In genomic region chr7:83668724-83669123, GRCm38 (mm10) we compare ENCODE assay signal across 8 mouse cellular contexts. TPM values are rescaled to one million over a fixed set of nuclear protein-coding genes. Genes with fewer than 3 reads are reported as not detected.
DNase-seq lines count a peak whose midpoint lies in the region; ATAC-seq and TF ChIP-seq lines count a peak whose summit lies in the region.
"Had no signal": no experiment of that assay in that cellular context is flagged by ENCODE, and none has a peak within 500 bp of the region (broad histone marks: within the 10 kb centered on the region; RNA-seq: fewer than 3 reads in every experiment).

No protein-coding gene starts in this region.

- no peak overlapping the region for H3K27ac ChIP-seq in thymus, adult 2 months (ENCODE audit: control insufficient read depth, insufficient read depth, low read length)
- H3K27ac ChIP-seq in forebrain, embryonic 11.5 days (ENCODE audit: low read depth, low read length) = no peak overlapping the region
- H3K27ac ChIP-seq in lung, postnatal 0 days (ENCODE audit: low read length) = no peak overlapping the region
- H3K27ac ChIP-seq: neural tube, embryonic 12.5 days had no signal

- no peak overlapping the region for H3K9ac ChIP-seq in forebrain, embryonic 11.5 days (ENCODE audit: low read length)
- H3K9ac ChIP-seq in lung, postnatal 0 days (replicated peaks; ENCODE audit: low read depth) = no peak overlapping the region
- H3K9ac ChIP-seq: neural tube, embryonic 12.5 days had no signal

- TF ChIP-seq POLR2A in thymus, adult 2 months (IDR thresholded peaks at IDR 0.05; ENCODE audit: control insufficient read depth, extremely low read depth, insufficient read depth, low read length, poor library complexity) = no peak

- DNase-seq in thymus, adult 2 months = peak; percentile 56
- DNase-seq in thymus, postnatal 0 days (ENCODE audit: low spot score) = no peak
- peak; percentile 22 for DNase-seq in brain, embryonic 18.5 days (ENCODE audit: low read depth, low spot score)
- DNase-seq in forebrain, embryonic 11.5 days (ENCODE audit: low spot score) = peak; percentile 61
- DNase-seq in kidney, adult 8-10 months = peak; percentile 41 to 61
- DNase-seq in lung, postnatal 0 days (ENCODE audit: low spot score) = peak; percentile 76
- DNase-seq in retina, postnatal 7 days (ENCODE audit: low read depth, low spot score) = peak; percentile 16

- no peak for TF ChIP-seq CTCF in thymus, adult 2 months (IDR thresholded peaks at IDR 0.05; ENCODE audit: borderline replicate concordance, control insufficient read depth, extremely low read depth, insufficient read depth, low read length, poor library complexity)
- peak; percentile 83 for TF ChIP-seq CTCF in lung, postnatal 0 days (IDR thresholded peaks at IDR 0.05)

- no peak overlapping the region for H3K4me2 ChIP-seq in forebrain, embryonic 11.5 days (ENCODE audit: low read depth, low read length, severe bottlenecking)
- no peak overlapping the region for H3K4me2 ChIP-seq in lung, postnatal 0 days (replicated peaks; ENCODE audit: low read depth, low read length)
- H3K4me2 ChIP-seq: neural tube, embryonic 12.5 days had no signal

- H3K9me3 ChIP-seq in forebrain, embryonic 11.5 days (ENCODE audit: control insufficient read depth, low read length) = no peaks in the 10 kb centered on the region
- H3K9me3 ChIP-seq in lung, postnatal 0 days (ENCODE audit: low read length) = no peaks in the 10 kb centered on the region
- H3K9me3 ChIP-seq: neural tube, embryonic 12.5 days had no signal

- no peak overlapping the region for H3K4me3 ChIP-seq in thymus, adult 2 months (ENCODE audit: control insufficient read depth, insufficient read depth, low read length)
- H3K4me3 ChIP-seq in forebrain, embryonic 11.5 days (ENCODE audit: low read depth, low read length) = no peak overlapping the region
- no peak overlapping the region for H3K4me3 ChIP-seq in lung, postnatal 0 days (ENCODE audit: low read depth, low read length)
- H3K4me3 ChIP-seq: neural tube, embryonic 12.5 days had no signal

- no peak for TF ChIP-seq EP300 in lung, postnatal 0 days (IDR thresholded peaks at IDR 0.05)

- H3K4me1 ChIP-seq in thymus, adult 2 months (replicated peaks; ENCODE audit: control insufficient read depth, insufficient read depth, low read length) = peaks cover 4% of the 10 kb centered on the region; the same call in 1 of the 2 replicates
- H3K4me1 ChIP-seq in forebrain, embryonic 11.5 days (replicated peaks; ENCODE audit: control insufficient read depth, insufficient read depth, low read length) = no peaks in the 10 kb centered on the region
- no peaks in the 10 kb centered on the region for H3K4me1 ChIP-seq in lung, postnatal 0 days (ENCODE audit: insufficient read depth, low read depth, low read length)
- H3K4me1 ChIP-seq: neural tube, embryonic 12.5 days had no signal

- H3K36me3 ChIP-seq in thymus, adult 2 months (ENCODE audit: control insufficient read depth, insufficient read depth, low read length) = no peaks in the 10 kb centered on the region
- no peaks in the 10 kb centered on the region for H3K36me3 ChIP-seq in forebrain, embryonic 11.5 days (ENCODE audit: control insufficient read depth, insufficient read depth, low read length)
- H3K36me3 ChIP-seq in lung, postnatal 0 days (ENCODE audit: insufficient read depth, low read length) = no peaks in the 10 kb centered on the region
- H3K36me3 ChIP-seq: neural tube, embryonic 12.5 days had no signal

- no peak for ATAC-seq in forebrain, embryonic 11.5 days (replicated peaks; ENCODE audit: low FRiP score)
- ATAC-seq in lung, postnatal 0 days = no peak

- WGBS in thymus, adult 2 months = 68% methylated on average over 1 of the region's 1 CpGs
- 28% methylated on average over 1 of the region's 1 CpGs for WGBS in forebrain, embryonic 11.5 days
- 0% methylated on average over 1 of the region's 1 CpGs for WGBS in lung, postnatal 0 days

- no peaks in the 10 kb centered on the region for H3K27me3 ChIP-seq in thymus, adult 2 months (ENCODE audit: control insufficient read depth, insufficient read depth, low read length)
- no peaks in the 10 kb centered on the region for H3K27me3 ChIP-seq in forebrain, embryonic 11.5 days (ENCODE audit: control insufficient read depth, insufficient read depth, low read length)
- H3K27me3 ChIP-seq in lung, postnatal 0 days (replicated peaks; ENCODE audit: insufficient read depth, low read length) = no peaks in the 10 kb centered on the region
- H3K27me3 ChIP-seq: neural tube, embryonic 12.5 days had no signal

RNA-seq across cellular contexts. Expression of gene Stard5, which starts 37.0 kb away (rescaled TPM):
- 15.8 and 17.8 TPM in 2 replicates for polyA plus RNA-seq in thymus, adult 2 months (2012; rRNA removed)
- 47.3 and 47.4 TPM in 2 replicates for polyA plus RNA-seq in thymus, postnatal 0 days (2015; fragmentation: Nextera tagmentation; extraction: Ambion mirVana)
- 10.6 and 11.2 TPM in 2 replicates for polyA plus RNA-seq in forebrain, embryonic 11.5 days (2014; fragmentation: Nextera tagmentation; extraction: Ambion mirVana)
- 12.9 and 13.4 TPM in 2 replicates for polyA plus RNA-seq in lung, postnatal 0 days (2015; fragmentation: Nextera tagmentation; extraction: Ambion mirVana)
